Mouse (Mus musculus): ENCODE measurements around the gene Rps5. TPM values are rescaled to one million over a fixed set of nuclear protein-coding genes. Genes with fewer than 3 reads are reported as not detected.

Gene Rps5
- total RNA-seq, 2 experiments from 2014 or later: 535 to 542 TPM

Other genes starting within 250 kb of the Rps5 start
- not detected for gene Vmn2r55, start 237.3 kb upstream of the Rps5 start, total RNA-seq (2021)
- gene Vmn2r56, start 187.3 kb upstream of the Rps5 start, total RNA-seq (2021): under 1 TPM; 0.07 to 0.09 TPM
- 10 to 100 TPM; 19.9 to 25.0 TPM for gene Zscan18, start 118.7 kb upstream of the Rps5 start, total RNA-seq (2021)
- 10 to 100 TPM; 21.7 to 22.3 TPM for gene Zfp329, start 103.4 kb upstream of the Rps5 start, total RNA-seq (2021)
- gene Zfp110, start 87.5 kb upstream of the Rps5 start, total RNA-seq (2021): 10 to 100 TPM; 13.6 to 21.8 TPM
- gene Zfp128, start 41.1 kb upstream of the Rps5 start, total RNA-seq (2021): 1 to 10 TPM; 6.0 to 8.9 TPM
- 10 to 100 TPM; 12.1 to 13.1 TPM for gene Zscan22, start 24.5 kb upstream of the Rps5 start, total RNA-seq (2021)
- gene Rnf225, start 5.1 kb downstream of the Rps5 start, total RNA-seq (2021): 1 to 10 TPM; 1.2 TPM
- gene Zfp324, start 43.5 kb downstream of the Rps5 start, total RNA-seq (2021): 10 to 100 TPM; 14.7 to 15.7 TPM
- 1 to 10 TPM; 7.1 to 7.7 TPM for gene Zfp446, start 55.6 kb downstream of the Rps5 start, total RNA-seq (2021)
- not detected for gene Slc27a5, start 75.9 kb downstream of the Rps5 start, total RNA-seq (2021)
- gene Trim28, start 76.8 kb downstream of the Rps5 start, total RNA-seq (2021): 100 to 1,000 TPM; 279 to 301 TPM
- 10 to 100 TPM; 25.8 to 27.3 TPM for gene Zbtb45, start 87.7 kb downstream of the Rps5 start, total RNA-seq (2021)
- 100 to 1,000 TPM; 133 to 151 TPM for gene Chmp2a, start 112.5 kb downstream of the Rps5 start, total RNA-seq (2021)
- gene Ube2m, start 116.0 kb downstream of the Rps5 start, total RNA-seq (2021): 100 to 1,000 TPM; 198 to 220 TPM
- 10 to 100 TPM; 14.3 to 17.7 TPM for gene Mzf1, start 132.5 kb downstream of the Rps5 start, total RNA-seq (2021)
- not detected for gene Vmn1r85, start 172.9 kb downstream of the Rps5 start, total RNA-seq (2021)
- gene Vmn1r86, start 197.6 kb downstream of the Rps5 start, total RNA-seq (2021): not detected
- gene Vmn1r87, start 217.9 kb downstream of the Rps5 start, total RNA-seq (2021): not detected
- gene Vmn1r88, start 237.3 kb downstream of the Rps5 start, total RNA-seq (2021): under 1 TPM; 0.11 to 0.25 TPM